15 mouse cellular contexts compared by ENCODE assay signal in genomic region chr9:54568732-54569131, GRCm38 (mm10). TPM values are rescaled to one million over a fixed set of nuclear protein-coding genes. Genes with fewer than 3 reads are reported as not detected.
DNase-seq lines count a peak whose midpoint lies in the region; ATAC-seq and TF ChIP-seq lines count a peak whose summit lies in the region.
"Had no signal": no experiment of that assay in that cellular context is flagged by ENCODE, and none has a peak within 500 bp of the region (broad histone marks: within the 10 kb centered on the region; RNA-seq: fewer than 3 reads in every experiment).

No protein-coding gene starts in this region.

- H3K9ac ChIP-seq in hindbrain, embryonic 14.5 days: no peak overlapping the region
- no peak overlapping the region for H3K9ac ChIP-seq in lung, embryonic 14.5 days
- H3K9ac ChIP-seq: limb, embryonic 15.5 days had no signal

- H3K36me3 ChIP-seq in hindbrain, embryonic 14.5 days (replicated peaks; ENCODE audit: control insufficient read depth, insufficient read depth): no peaks in the 10 kb centered on the region
- no peaks in the 10 kb centered on the region for H3K36me3 ChIP-seq in hindbrain, embryonic 10.5 days
- H3K36me3 ChIP-seq in lung, embryonic 14.5 days (ENCODE audit: insufficient read depth): no peaks in the 10 kb centered on the region
- H3K36me3 ChIP-seq: limb, embryonic 15.5 days had no signal

- ATAC-seq in hindbrain, embryonic 14.5 days (ENCODE audit: low FRiP score): no peak
- no peak for ATAC-seq in lung, embryonic 14.5 days (ENCODE audit: insufficient read depth)
- ATAC-seq: CD4-positive, CD25-positive, alpha-beta regulatory T cell, adult 4 months; inflammation-experienced regulatory T-cells, adult 6 months had no signal

- no peaks in the 10 kb centered on the region for H3K27me3 ChIP-seq in hindbrain, embryonic 14.5 days (ENCODE audit: control insufficient read depth, insufficient read depth, low read length)
- no peaks in the 10 kb centered on the region for H3K27me3 ChIP-seq in hindbrain, embryonic 10.5 days (ENCODE audit: insufficient read depth, poor library complexity, severe bottlenecking)
- no peaks in the 10 kb centered on the region for H3K27me3 ChIP-seq in lung, embryonic 14.5 days (ENCODE audit: insufficient read depth, low read length)
- H3K27me3 ChIP-seq: limb, embryonic 15.5 days had no signal

- no peak overlapping the region for H3K27ac ChIP-seq in hindbrain, embryonic 14.5 days
- H3K27ac ChIP-seq in hindbrain, embryonic 10.5 days: no peak overlapping the region
- H3K27ac ChIP-seq in lung, embryonic 14.5 days (ENCODE audit: low read depth): no peak overlapping the region
- H3K27ac ChIP-seq: limb, embryonic 15.5 days had no signal

- peak; percentile 64 for DNase-seq in hindbrain, embryonic 14.5 days (ENCODE audit: low spot score)
- no peak for DNase-seq in hindbrain, embryonic 10.5 days (ENCODE audit: low spot score)
- peak; percentile 58 for DNase-seq in lung, embryonic 14.5 days
- no peak for DNase-seq in lung, adult 18-20 months
- peak; percentile 73 for DNase-seq in R1 (ENCODE audit: low read depth, low spot score)
- DNase-seq in retina, embryonic 14.5 days (ENCODE audit: low spot score): peak; percentile 32
- DNase-seq in right cerebral cortex, adult 2 months (ENCODE audit: low spot score in 2 of 2): no peak
- DNase-seq: adrenal gland, postnatal 14 days; heart, adult 18-20 months had no signal

- H3K9me3 ChIP-seq in hindbrain, embryonic 14.5 days (ENCODE audit: control insufficient read depth, low read length): no peaks in the 10 kb centered on the region
- H3K9me3 ChIP-seq in hindbrain, embryonic 10.5 days: no peaks in the 10 kb centered on the region
- no peaks in the 10 kb centered on the region for H3K9me3 ChIP-seq in lung, embryonic 14.5 days (ENCODE audit: low read depth, low read length)
- H3K9me3 ChIP-seq: limb, embryonic 15.5 days had no signal

- H3K4me2 ChIP-seq in hindbrain, embryonic 14.5 days (replicated peaks): no peak overlapping the region
- H3K4me2 ChIP-seq in lung, embryonic 14.5 days: no peak overlapping the region
- H3K4me2 ChIP-seq: limb, embryonic 15.5 days had no signal

- no peak overlapping the region for H3K4me3 ChIP-seq in hindbrain, embryonic 14.5 days (replicated peaks; ENCODE audit: low read length)
- no peak overlapping the region for H3K4me3 ChIP-seq in hindbrain, embryonic 10.5 days
- no peak overlapping the region for H3K4me3 ChIP-seq in lung, embryonic 14.5 days (ENCODE audit: low read depth, low read length)
- H3K4me3 ChIP-seq: limb, embryonic 15.5 days had no signal

- WGBS in hindbrain, embryonic 14.5 days: 27% methylated on average over 2 of the region's 2 CpGs
- WGBS in hindbrain, embryonic 10.5 days: 40% methylated on average over 2 of the region's 2 CpGs
- whole genome bisulfite sequencing in lung, embryonic 14.5 days: 25% methylated on average over 2 of the region's 2 CpGs

- TF ChIP-seq CTCF in lung, embryonic 14.5 days (IDR thresholded peaks at IDR 0.05; ENCODE audit: low read depth): peak; percentile 5; the same call in 1 of the 2 replicates

- H3K4me1 ChIP-seq in hindbrain, embryonic 14.5 days (replicated peaks; ENCODE audit: control insufficient read depth, insufficient read depth, low read length): no peaks in the 10 kb centered on the region
- no peaks in the 10 kb centered on the region for H3K4me1 ChIP-seq in hindbrain, embryonic 10.5 days (replicated peaks)
- H3K4me1 ChIP-seq in lung, embryonic 14.5 days (ENCODE audit: insufficient read depth): no peaks in the 10 kb centered on the region

RNA-seq across cellular contexts. Expression of gene Cib2, which starts 8.7 kb away (rescaled TPM):
- polyA plus RNA-seq in hindbrain, embryonic 14.5 days (2014; fragmentation: Nextera tagmentation; extraction: Ambion mirVana): 67.3 and 69.4 TPM in 2 replicates
- polyA plus RNA-seq in hindbrain, embryonic 10.5 days (2016; fragmentation: Nextera tagmentation; extraction: Ambion mirVana): 13.4 and 17.2 TPM in 2 replicates
- polyA plus RNA-seq in lung, embryonic 14.5 days (2014; fragmentation: Nextera tagmentation; extraction: Ambion mirVana): 14.1 and 15.3 TPM in 2 replicates

RNA-seq across cellular contexts. Expression of gene Idh3a, which starts 17.4 kb away (rescaled TPM):
- 166 and 198 TPM in 2 replicates for polyA plus RNA-seq in hindbrain, embryonic 14.5 days (2014; fragmentation: Nextera tagmentation; extraction: Ambion mirVana)
- polyA plus RNA-seq in hindbrain, embryonic 10.5 days (2016; fragmentation: Nextera tagmentation; extraction: Ambion mirVana): 108 and 117 TPM in 2 replicates
- 106 and 112 TPM in 2 replicates for polyA plus RNA-seq in lung, embryonic 14.5 days (2014; fragmentation: Nextera tagmentation; extraction: Ambion mirVana)

RNA-seq across cellular contexts. Expression of gene Sh2d7, which starts 29.9 kb away (rescaled TPM):
- polyA plus RNA-seq in hindbrain, embryonic 14.5 days (2014; fragmentation: Nextera tagmentation; extraction: Ambion mirVana): not detected in 2 replicates
- not detected in 2 replicates for polyA plus RNA-seq in hindbrain, embryonic 10.5 days (2016; fragmentation: Nextera tagmentation; extraction: Ambion mirVana)
- polyA plus RNA-seq in lung, embryonic 14.5 days (2014; fragmentation: Nextera tagmentation; extraction: Ambion mirVana): not detected in 2 replicates
- polyA plus RNA-seq: CD4-positive, CD25-positive, alpha-beta regulatory T cell, adult 4 months; heart, embryonic 16.5 days; inflammation-experienced regulatory T-cells, adult 6 months; limb, embryonic 15.5 days; lung, embryonic 16.5 days; stomach, embryonic 14.5 days had no signal

Comparison
In these comparisons a context has a peak if more than half of its experiments do, and no peak if none do; other contexts are left out.
1. DNase-seq: peak in hindbrain, embryonic 14.5 days (single experiment), lung, embryonic 14.5 days (single experiment), R1 (single experiment) and retina, embryonic 14.5 days (single experiment); none in hindbrain, embryonic 10.5 days (single experiment), lung, adult 18-20 months (0 of 2) and right cerebral cortex, adult 2 months (0 of 2).